Mouse (Mus musculus) G1E (cell line): ENCODE results near the gene Cisd1.

Source experiments
- CTCF ChIP-seq: IDR thresholded peaks from 2 replicates; pipeline ENCODE4 v1.5.1; 2012; ENCODE audit warnings: low read depth, low read length, inconsistent platforms, mixed read lengths
- GATA1 ChIP-seq: IDR thresholded peaks from 2 replicates; pipeline ENCODE4 v1.6.1; 2012; ENCODE audit warnings: borderline replicate concordance, low read length, inconsistent platforms, mixed read lengths
- GATA2 ChIP-seq: IDR thresholded peaks from 2 replicates; pipeline ENCODE4 v1.6.1; 2012; ENCODE audit warnings: low read depth, low read length, inconsistent platforms, borderline replicate concordance
- POLR2AphosphoS5 ChIP-seq: IDR thresholded peaks from 2 replicates; pipeline ENCODE4 v1.6.1; 2012; ENCODE audit warnings: low read depth, low read length, inconsistent platforms; ENCODE audit not compliant: insufficient replicate concordance
- TAL1 ChIP-seq: conservative IDR thresholded peaks from 2 replicates; pipeline ENCODE4 v1.6.1; 2012; ENCODE audit warnings: low read depth, low read length, inconsistent platforms, mixed read lengths

- TF ChIP-seq TAL1 (no peak), GATA1 (no peak), CTCF (no peak), POLR2AphosphoS5 (no peak), GATA2 (no peak)
Measured at GRCm38 (mm10) chr10:71347509-71347949, 2.8 kb upstream of the Cisd1 start, which contains the start of gene Ipmk.
